Mouse (Mus musculus): ENCODE measurements at regions not wholly inside any gene's neighbourhood (a gene's known extent, or its start where the extent isn't known, plus 50 kb on each side); places are given as distances from the start of the nearest gene placed in this dataset.

DNA sequence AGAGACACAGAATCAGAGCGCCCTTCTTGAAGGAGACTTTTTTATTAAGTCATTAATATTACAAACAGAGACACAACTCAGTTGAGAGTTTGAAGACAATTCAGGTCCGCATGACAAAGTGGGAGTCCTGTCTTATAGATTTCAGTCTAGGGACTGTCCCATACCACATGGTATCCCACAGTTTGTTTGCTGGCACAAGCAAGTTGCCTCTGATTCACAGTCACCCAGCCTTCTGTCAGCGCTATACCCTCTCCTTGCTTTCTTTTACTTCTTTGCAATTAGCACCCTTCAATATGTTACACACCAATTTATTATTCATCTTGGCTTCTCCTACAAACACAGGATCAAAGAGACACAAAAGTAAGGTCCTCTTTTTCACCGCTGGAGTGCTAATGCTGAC lies 337.9 kb upstream of the Hs6st1 start:
- no peak for TF ChIP-seq POLR2A (IDR thresholded peaks at IDR 0.05; ENCODE audit: extremely low read depth, insufficient read depth, low read length)
- TF ChIP-seq CTCF (IDR thresholded peaks at IDR 0.05; ENCODE audit: low read depth, low read length) = no peak
